Comparison of ENCODE assay signal across 9 mouse cellular contexts in the genomic region with DNA sequence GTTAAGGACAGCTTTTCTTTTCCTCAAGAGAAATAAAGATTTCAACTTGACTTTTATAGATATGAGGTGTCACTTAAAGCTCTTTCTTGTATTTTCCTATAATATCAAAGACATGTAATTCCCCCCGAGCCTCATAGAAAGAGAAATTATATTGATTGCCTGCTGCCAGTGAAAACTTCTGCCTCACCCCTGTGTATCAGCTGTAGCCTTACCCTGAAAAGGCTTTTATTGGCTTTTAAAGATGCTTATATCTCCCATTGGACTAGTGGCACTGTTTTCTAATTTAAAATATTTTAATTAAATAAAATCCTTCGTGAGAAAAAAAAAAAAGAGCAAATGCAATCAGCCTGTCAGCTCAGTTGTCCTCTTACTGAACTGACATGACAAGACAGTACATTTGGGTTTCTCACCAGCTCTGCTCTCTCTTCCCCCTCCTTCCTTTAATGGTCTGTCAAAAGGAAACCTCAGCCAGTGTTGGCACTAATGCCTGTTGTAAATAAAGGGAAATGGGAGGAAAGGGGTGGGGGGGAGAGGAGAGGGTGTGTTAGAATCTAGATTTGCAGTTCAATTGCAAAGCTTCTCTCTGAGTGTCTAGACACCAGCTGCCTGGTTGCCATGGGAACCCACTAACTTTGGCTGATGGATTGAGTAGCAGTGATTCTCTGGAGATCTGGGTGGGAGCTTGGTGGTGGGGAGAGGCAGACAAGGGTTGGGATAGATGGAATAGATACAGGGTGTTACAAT.
DNase-seq lines count a peak whose midpoint lies in the region; ATAC-seq lines count a peak whose summit lies in the region.
"Had no signal": no experiment of that assay in that cellular context is flagged by ENCODE, and none has a peak within 500 bp of the region (broad histone marks: within the 10 kb centered on the region; RNA-seq: fewer than 3 reads in every experiment).

No protein-coding gene starts in this region.

- peaks cover 11% of the 10 kb centered on the region for H3K4me1 ChIP-seq in forebrain, embryonic 10.5 days
- H3K4me1 ChIP-seq in hindbrain, embryonic 14.5 days (replicated peaks; ENCODE audit: control insufficient read depth, insufficient read depth, low read length): peaks cover 17% of the 10 kb centered on the region
- H3K4me1 ChIP-seq in limb, embryonic 12.5 days (replicated peaks): peaks cover 6% of the 10 kb centered on the region
- peaks cover 24% of the 10 kb centered on the region for H3K4me1 ChIP-seq in neural tube, embryonic 15.5 days
- H3K4me1 ChIP-seq: heart, embryonic 15.5 days had no signal

- H3K4me2 ChIP-seq in hindbrain, embryonic 14.5 days (replicated peaks): no peak overlapping the region
- no peak overlapping the region for H3K4me2 ChIP-seq in limb, embryonic 12.5 days
- H3K4me2 ChIP-seq in neural tube, embryonic 15.5 days: peak overlapping the region; percentile 15; the same call in 1 of the 2 replicates
- H3K4me2 ChIP-seq: heart, embryonic 15.5 days had no signal

- ATAC-seq in hindbrain, embryonic 14.5 days (ENCODE audit: low FRiP score): peak; percentile 92
- peak; percentile 52; the same call in 1 of the 2 replicates for ATAC-seq in limb, embryonic 12.5 days (ENCODE audit: insufficient number of reproducible peaks, insufficient read depth, low FRiP score, low TSS enrichment, low read depth)
- ATAC-seq in neural tube, embryonic 15.5 days (ENCODE audit: low FRiP score): peak; percentile 88

- no peaks in the 10 kb centered on the region for H3K9me3 ChIP-seq in forebrain, embryonic 10.5 days
- no peaks in the 10 kb centered on the region for H3K9me3 ChIP-seq in hindbrain, embryonic 14.5 days (ENCODE audit: control insufficient read depth, low read length)
- H3K9me3 ChIP-seq in limb, embryonic 12.5 days: no peaks in the 10 kb centered on the region
- no peaks in the 10 kb centered on the region for H3K9me3 ChIP-seq in neural tube, embryonic 15.5 days (replicated peaks)
- H3K9me3 ChIP-seq: heart, embryonic 15.5 days had no signal

- no peak overlapping the region for H3K4me3 ChIP-seq in forebrain, embryonic 10.5 days
- H3K4me3 ChIP-seq in hindbrain, embryonic 14.5 days (replicated peaks; ENCODE audit: low read length): no peak overlapping the region
- H3K4me3 ChIP-seq in limb, embryonic 12.5 days (replicated peaks): no peak overlapping the region
- H3K4me3 ChIP-seq in neural tube, embryonic 15.5 days (replicated peaks): no peak overlapping the region
- H3K4me3 ChIP-seq: heart, embryonic 15.5 days had no signal

- peak; percentile 91 for DNase-seq in R1 (ENCODE audit: low read depth, low spot score)
- peak; percentile 52 for DNase-seq in forebrain, embryonic 10.5 days (ENCODE audit: extremely low spot score, low spot score)
- DNase-seq in hindbrain, embryonic 14.5 days (ENCODE audit: low spot score): peak; percentile 77
- no peak for DNase-seq in cerebellum, adult 11-12 months
- DNase-seq in c-Kit-positive CD71-positive TER-119-positive erythroid progenitor cells, embryonic 14.5 days (ENCODE audit: low spot score): no peak
- no peak for DNase-seq in heart, adult 11 months

- no peak overlapping the region for H3K9ac ChIP-seq in hindbrain, embryonic 14.5 days
- H3K9ac ChIP-seq in limb, embryonic 12.5 days (replicated peaks): no peak overlapping the region
- H3K9ac ChIP-seq in neural tube, embryonic 15.5 days (replicated peaks): no peak overlapping the region
- H3K9ac ChIP-seq: heart, embryonic 15.5 days had no signal

- no peaks in the 10 kb centered on the region for H3K27me3 ChIP-seq in forebrain, embryonic 10.5 days (ENCODE audit: poor library complexity, severe bottlenecking)
- no peaks in the 10 kb centered on the region for H3K27me3 ChIP-seq in hindbrain, embryonic 14.5 days (ENCODE audit: control insufficient read depth, insufficient read depth, low read length)
- no peaks in the 10 kb centered on the region for H3K27me3 ChIP-seq in limb, embryonic 12.5 days
- no peaks in the 10 kb centered on the region for H3K27me3 ChIP-seq in neural tube, embryonic 15.5 days (replicated peaks)
- H3K27me3 ChIP-seq: heart, embryonic 15.5 days had no signal

- 66% methylated on average over 2 of the region's 2 CpGs for whole genome bisulfite sequencing in forebrain, embryonic 10.5 days
- WGBS in hindbrain, embryonic 14.5 days: 18% methylated on average over 2 of the region's 2 CpGs
- WGBS in limb, embryonic 12.5 days: 36% methylated on average over 2 of the region's 2 CpGs
- WGBS in neural tube, embryonic 15.5 days: 14% methylated on average over 2 of the region's 2 CpGs

- H3K36me3 ChIP-seq in forebrain, embryonic 10.5 days (replicated peaks): no peaks in the 10 kb centered on the region
- 0 out of 2 replicates have a peak, but pooled peaks cover 3% of the 10 kb centered on the region for H3K36me3 ChIP-seq in hindbrain, embryonic 14.5 days (replicated peaks; ENCODE audit: control insufficient read depth, insufficient read depth)
- H3K36me3 ChIP-seq in limb, embryonic 12.5 days: no peaks in the 10 kb centered on the region
- H3K36me3 ChIP-seq in neural tube, embryonic 15.5 days: no peaks in the 10 kb centered on the region
- H3K36me3 ChIP-seq: heart, embryonic 15.5 days had no signal

- H3K27ac ChIP-seq in forebrain, embryonic 10.5 days: no peak overlapping the region
- H3K27ac ChIP-seq in hindbrain, embryonic 14.5 days: peak overlapping the region; percentile 51; the same call in 1 of the 2 replicates
- H3K27ac ChIP-seq in limb, embryonic 12.5 days: no peak overlapping the region
- peak overlapping the region; percentile 71 for H3K27ac ChIP-seq in neural tube, embryonic 15.5 days (replicated peaks)
- H3K27ac ChIP-seq: heart, embryonic 15.5 days had no signal

Comparison
In these comparisons a context has a peak if more than half of its experiments do, and no peak if none do; other contexts are left out.
1. DNase-seq: peak in R1 (single experiment), forebrain, embryonic 10.5 days (single experiment) and hindbrain, embryonic 14.5 days (single experiment); none in cerebellum, adult 11-12 months (single experiment), c-Kit-positive CD71-positive TER-119-positive erythroid progenitor cells, embryonic 14.5 days (single experiment) and heart, adult 11 months (single experiment).
2. H3K27ac ChIP-seq: peak in hindbrain, embryonic 14.5 days (single experiment) and neural tube, embryonic 15.5 days (single experiment); none in forebrain, embryonic 10.5 days (single experiment) and limb, embryonic 12.5 days (single experiment).
3. Peak in every context shown above with its lines, with median percentiles within 50 percentile points of each other: ATAC-seq.